Mouse (Mus musculus) kidney, adult 11 months (tissue): ENCODE data around the gene Shisal2b.
"Not testable (repeated sequence)": the region's sequence is repeated elsewhere in the genome, so short reads cannot be mapped to it uniquely, and the experiment has no call there.

ENCODE experiments used
- DNase-seq: peaks from one replicate; pipeline ENCODE4 v3.0.0; 2022

Shisal2b gene

DNA sequence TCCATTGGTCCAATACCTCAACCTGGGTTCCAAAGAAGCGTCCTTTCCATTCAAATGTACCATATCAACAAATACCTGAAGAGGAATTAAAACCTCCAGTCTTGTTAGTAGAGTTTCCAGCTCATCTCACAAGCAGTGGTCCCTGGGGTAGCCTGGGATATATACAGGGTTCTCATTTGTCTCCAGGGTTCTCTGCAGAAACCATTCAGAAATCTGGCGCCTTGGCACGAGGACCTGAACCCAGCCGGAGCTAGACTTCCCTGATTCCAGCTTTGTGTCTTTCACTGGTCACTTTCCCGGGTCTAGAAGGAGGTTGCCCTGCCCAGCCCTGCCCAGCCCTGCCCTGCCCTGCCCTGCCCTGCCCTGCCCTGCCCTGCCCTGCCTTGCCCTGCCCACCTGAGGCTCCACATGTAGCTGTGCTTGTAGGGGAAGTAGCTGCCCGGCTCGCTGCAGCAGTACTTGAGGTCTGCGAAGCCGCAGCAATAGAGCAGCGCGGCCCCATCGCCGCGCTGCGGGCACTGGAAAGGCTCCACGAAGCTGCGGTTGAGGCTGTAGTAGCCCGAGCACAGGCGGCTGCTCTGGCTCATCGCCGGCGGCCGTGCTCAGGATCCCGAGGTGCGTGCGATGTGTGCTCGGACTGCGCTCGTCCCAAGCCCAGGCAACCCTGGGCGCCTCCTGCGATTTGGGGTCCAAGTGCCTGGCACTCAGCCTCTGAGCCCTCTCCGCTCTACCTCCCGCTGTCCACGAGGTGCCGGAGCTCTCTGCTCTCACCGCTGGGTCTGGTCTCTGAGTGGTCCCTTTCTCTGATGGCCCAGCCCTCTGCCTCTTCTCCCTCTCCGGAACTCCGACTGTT, at the start of gene Shisal2b:
Gene Shisal2b (minus strand): TSS at position 767 of the 853 bp plus-strand sequence.
- no peak for DNase-seq

DNA sequence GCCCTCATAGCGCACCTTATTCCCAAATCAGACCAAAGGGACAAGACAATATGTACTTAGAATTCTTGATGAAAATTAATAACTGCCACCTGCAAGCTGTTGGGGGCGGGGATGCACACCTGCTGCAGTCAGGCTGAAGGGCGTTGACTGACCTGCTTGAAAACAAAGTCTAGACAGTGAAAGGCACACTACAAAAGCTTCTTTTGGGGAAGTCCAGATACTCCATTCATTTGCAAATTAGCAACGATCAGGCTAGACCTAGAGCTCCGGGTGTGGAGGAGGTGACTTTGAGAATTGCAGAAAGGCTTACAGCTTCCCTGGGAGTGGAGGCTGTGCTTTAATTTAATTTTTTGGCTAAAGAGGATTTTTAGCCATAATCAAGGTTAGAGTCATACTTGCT, 47.9 kb upstream of the Shisal2b start:
- not testable (repeated sequence) for DNase-seq

DNA sequence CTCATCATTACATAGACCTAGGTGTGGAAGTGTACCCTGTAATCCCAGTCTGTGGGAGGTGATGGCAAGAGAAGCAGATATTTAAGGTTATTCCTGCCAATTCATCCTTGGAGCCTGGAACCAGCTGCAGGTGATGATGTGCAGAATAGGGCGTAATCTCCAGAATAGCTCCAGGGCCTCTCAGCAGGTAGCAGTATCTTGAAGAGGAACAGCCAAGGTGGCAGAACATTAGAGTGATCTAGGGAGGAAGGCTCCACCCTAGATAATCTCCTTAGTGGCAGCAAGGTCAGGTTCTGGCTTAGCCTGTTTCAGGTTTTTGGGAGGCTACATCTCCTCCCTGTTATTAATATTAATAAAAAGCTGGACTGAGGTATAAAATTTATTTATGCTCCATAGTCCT, 47.3 kb upstream of the Shisal2b start:
- DNase-seq: not testable (repeated sequence)

DNA sequence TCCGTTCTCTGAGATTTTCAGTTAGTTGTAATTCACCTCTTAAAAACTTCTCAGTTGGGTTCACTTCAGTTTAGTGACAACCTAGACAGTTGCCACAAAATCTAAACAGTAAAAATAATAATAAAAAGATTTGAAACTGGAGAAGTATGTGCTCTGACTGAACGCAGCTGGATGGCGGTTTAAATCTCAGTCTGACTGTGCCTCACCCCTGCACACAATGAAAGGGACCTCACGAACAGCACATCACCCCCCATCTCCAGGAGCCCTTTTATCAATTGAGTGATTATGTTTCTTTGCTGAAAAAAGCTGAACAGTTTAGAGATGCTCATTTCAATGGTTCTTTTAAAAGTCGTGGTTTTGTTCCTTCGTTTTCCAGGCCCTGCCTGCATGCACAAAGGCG, 45.0 kb upstream of the Shisal2b start:
- no peak for DNase-seq

DNA sequence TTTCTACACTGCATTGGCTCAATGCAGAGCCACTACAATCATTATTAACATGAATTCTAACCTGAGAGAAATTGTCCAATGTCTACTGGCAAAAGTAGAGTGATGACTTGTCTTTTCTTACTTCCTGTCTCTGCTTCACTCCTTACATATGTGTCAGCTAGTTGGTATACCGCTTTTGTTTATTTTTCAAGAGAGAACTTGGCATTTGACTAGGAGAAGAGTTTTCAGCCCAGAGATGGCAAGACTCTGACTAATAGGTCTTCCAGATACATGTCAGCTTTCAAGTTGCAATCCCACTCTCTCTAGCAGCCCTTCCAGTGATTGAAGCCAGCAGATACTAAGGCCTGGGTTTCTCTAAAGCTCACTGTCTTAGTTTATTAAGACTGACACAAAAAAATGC, 31.1 kb upstream of the Shisal2b start:
- no peak for DNase-seq

DNA sequence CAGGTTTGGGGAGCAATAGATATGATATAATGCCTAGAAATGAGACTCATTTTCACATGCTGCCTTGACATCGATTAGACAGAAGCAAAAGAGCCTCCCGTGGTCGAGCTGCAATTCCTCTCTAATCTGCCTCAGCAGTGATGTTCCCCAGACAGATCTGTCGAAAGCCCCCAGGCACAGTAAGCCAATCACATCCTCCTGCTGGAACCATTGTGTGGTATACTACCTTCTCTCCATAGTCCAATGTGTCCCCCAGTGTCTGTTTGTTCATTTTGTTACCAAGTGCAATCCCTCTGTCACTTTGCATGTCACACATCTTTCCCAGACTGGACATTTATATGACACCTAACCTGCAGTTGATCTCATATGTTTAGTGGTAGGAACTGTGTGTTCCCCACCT, 28.6 kb upstream of the Shisal2b start:
- DNase-seq: no peak

DNA sequence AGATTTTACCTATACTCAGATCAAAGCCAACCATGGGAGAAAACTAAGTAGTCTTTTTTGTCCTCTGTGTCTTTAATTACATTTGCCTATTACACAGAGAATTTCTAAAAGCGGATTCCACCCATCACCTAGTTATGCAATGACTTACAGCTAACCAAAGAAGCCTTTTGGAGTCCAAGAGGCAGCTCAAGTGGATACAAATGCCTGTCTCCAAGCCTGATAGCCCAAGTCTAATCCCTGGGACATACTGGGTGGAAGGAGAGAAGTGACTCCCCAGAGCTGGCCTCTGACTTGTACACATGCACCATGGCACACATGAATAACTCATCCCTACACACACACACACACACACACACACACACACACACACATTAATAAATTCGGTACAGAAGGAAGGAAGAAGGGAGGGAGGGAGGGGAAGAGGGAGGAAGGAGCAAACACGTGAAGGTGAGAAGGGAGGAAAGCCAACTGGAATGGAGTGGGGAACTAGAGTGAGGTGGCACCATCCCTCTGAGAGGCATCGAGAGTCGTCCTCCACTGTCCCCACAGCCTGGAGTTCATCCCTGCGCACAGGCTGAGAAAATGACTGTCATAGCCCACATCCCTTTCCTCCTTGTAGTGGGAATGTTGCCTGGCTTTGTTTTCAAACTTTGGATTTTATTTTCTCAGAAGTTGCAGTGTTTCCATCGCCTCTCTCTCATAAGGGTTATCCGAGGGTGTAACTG, 22.8 kb upstream of the Shisal2b start:
- DNase-seq: no peak

DNA sequence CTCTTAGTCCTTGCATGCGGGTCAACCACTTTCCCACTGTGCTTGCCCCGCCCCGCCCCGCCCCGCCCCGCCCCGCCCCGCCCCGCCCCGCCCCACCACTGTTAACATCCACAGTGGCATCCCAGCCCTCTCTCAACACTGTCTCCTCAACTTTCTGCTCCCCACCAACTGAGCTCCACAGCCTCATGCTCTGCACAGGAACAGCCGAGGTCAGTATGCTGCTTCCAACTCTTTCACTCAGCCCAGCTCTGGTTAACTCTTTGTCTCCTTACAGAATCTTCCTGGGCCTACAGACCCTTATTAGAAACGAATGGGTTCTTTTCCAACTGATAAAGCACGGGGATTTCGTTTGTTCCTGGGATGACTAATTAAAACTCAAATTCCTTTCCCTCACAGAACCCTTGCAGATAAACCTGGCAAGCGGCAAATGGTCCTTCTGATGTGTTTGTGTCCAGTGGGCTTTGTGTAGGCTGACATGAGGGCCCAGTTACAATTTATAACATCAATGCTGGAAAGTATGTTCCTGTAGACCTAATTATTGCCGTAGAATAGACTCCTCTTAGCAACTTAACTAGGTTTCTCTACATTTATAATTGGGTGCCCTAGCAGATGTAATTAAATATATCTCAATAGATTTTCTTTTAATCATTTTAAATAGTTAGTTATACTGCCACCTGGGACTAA, 20.0 kb upstream of the Shisal2b start:
- no peak for DNase-seq

DNA sequence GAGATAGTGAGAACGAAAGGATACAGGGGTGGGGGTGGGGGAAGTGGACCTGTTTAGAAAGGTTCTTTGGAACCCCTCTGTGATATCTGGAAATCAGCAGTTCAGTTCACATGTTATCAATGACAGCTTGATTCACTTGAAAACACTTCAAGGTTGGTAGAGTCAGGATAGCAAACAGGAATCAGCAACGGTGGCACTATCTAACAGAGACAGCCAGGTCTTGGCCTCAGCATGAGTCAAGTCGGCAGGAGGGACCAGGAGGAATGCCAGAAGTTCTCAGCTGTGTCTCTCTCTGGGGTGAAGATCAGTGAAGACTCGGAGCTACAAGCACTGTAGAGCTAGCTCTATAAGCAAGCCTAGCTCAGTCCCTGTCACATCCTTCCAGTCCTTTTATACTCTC, 14.8 kb upstream of the Shisal2b start:
- DNase-seq: no peak

DNA sequence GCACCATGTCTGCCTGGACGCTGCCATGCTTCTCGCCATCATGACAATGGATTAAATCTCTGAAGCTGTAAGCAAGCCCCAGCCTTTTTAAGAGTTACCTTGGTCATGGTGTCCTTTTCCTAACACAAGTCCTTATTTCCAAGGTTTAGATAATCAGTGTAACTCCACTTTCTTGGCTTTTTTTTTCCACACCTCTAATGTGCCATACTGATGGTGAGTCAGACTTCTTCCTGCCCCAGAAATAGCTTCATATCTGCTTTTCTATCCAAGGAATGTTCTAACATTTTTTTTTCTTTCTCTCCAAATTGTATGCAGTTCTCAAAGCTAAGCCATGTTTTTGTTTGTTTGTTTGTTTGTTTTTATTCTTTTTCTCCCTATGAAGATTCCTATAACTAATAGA, 6.2 kb upstream of the Shisal2b start:
- no peak for DNase-seq

DNA sequence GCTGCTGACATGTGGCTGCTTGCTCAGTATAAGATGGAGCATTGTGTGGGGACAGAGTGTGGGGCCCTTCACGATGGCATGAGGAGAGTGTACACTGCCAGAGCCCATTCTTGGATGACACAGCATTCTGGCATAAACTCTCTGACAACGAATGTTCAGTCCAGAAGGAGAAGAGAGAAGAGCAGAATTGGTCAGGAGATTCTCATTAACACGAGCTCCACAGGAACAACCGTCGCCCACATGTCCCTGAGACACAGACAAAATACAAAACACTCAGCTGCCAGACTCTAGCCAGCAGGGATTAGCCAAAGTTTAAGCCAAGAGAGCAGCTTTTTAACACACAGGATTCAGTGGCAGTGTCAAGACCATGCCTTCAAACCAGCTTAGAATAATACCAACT, 3.0 kb upstream of the Shisal2b start:
- DNase-seq: no peak

DNA sequence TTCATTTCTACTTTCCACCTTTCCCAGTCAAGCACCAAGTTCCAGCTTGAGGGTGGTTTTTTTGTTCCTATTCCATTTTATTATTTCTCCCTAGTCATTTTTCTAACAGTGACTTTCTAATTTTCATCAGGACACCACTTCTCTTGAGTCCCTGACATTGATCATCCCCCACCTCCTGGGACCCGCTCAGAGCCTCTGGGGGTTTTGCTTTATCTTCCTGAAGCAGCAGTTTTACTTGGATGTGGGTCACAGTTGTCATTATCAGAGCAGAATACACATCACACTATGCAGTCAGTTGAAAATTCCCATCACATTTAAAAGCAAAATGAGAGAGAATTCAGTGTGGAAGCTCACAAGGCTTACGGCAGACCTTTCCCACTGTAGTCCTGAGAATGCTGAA, 10.0 kb downstream of the Shisal2b start:
- no peak for DNase-seq

DNA sequence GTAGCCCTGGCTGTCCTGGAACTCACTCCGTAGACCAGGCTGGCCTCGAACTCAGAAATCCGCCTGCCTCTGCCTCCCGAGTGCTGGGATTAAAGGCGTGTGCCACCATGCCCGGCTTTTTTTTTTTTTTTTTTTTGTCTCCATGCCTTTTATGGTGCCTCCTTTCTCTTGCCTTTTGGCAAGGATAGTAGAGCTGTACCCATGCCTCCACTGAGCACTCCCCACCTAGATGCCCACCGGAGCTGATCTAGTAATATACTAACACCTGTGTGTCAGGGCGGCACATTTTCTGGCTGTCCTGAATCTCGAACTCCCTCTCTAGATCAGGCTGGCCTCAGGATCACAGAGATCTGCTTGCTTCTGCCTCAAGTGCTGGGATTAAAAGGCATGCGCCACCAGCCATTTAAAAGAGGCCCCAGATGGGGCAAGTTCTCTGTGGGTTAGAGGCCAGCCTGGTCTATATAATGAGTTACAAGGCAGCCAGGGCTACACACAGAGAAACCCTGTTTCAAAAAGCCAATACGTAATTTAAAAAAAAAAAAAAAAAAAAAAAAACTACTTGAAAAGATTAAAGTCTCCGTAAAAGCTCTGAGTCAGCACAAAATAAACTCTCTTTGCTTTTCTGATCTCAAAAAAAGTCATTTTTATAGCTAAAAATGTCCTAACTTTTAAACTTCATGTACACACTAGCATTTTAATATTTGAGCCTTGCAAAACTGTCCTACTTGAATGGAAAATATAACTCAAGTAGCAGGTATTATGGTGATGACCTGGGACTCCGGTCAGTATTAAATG, 20.2 kb downstream of the Shisal2b start:
- DNase-seq: no peak

DNA sequence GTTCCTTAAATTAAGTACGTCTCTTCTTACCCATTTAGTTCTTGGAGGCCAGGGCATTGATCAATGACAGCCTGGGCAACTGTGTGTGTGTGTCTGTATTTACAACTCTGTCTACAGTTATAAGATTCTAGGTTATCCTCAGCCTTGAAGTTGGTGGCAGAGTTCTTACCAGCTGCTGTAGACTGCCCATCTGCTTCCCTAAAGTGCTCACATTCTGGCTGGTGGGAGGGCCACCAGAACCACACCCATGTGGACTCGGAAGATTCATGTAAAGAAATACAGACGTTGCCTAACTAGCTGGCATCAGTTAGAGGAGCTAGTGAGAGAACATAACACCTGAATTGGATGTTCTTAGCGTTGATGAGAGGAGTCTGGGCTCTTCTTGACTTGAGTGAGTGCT, 21.8 kb downstream of the Shisal2b start:
- no peak for DNase-seq

DNA sequence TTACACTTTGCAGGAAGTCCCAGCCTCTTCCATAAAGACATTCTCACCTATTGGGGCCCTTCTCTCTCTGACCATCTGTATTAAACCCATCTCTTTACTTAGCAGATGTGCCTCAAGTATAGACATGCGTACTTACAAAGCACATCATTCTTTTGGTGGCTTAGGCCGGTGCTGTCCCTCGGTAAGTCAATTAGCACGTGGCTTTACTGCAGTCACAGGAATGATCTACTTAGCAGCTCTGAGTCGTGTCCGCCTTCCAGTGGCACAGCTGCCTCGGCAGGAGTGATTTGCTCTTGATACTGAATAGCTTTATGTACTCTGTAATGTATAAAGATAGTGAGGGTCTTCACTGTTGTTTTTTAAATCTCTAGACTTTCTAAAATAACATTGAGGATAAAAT, 26.1 kb downstream of the Shisal2b start:
- no peak for DNase-seq

DNA sequence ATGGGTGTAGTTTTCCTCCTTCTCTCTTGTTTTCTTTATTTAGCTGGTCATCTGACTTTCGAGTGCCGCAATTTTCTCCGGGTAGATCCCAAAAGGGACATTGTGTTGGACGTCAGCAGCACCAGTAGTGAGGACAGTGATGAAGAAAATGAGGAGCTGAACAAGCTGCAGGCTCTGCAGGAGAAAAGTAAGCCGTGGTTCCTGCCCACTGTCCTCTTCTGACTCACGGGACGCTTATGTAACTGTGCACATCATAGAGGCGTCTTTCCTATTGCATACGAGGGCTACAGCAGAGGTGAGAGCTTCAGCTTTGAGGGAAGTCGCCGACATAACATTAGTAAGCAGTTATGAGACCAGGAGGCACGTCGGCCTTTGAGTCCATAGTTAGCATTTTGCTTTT, 30.9 kb downstream of the Shisal2b start:
- no peak for DNase-seq

DNA sequence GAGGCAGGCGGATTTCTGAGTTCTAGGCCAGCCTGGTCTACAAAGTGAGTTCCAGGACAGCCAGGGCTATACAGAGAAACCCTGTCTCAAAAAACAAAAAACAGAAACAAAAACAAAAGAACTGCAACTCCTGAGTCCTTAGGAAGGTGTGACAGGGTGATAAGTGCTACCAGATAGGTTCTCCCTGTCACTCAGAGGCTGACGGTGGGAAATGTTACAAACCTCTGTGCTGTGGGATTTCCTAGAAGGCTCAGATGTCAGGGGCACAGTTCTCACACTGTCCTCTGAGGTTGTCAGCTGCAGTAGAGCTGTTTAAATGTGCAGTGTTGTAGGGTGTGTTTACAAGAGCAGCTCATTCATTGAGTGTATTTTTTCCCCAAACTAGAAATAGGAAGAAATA, 38.2 kb downstream of the Shisal2b start:
- DNase-seq: no peak

DNA sequence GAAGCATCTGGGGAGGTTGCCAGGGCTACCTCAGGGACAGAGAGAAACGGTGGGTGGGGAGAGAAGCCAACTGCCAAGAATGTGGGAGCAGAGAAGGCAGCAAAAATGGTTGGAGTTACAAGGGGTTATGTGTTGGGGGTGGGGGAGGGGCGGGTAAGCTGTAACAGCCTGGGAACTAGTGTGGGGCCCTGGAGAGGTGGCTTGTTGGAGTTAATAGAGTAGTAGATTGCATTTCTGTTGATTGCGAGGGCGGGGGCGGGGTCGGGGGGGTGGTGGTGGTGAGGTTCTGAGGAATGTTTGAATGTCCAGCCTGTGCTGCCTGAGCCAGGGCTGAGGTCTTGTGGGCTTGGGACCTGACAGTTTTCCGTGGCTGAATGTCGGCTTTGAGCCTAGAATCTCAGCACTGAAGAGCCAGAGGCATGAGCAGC, 41.3 kb downstream of the Shisal2b start:
- no peak for DNase-seq

DNA sequence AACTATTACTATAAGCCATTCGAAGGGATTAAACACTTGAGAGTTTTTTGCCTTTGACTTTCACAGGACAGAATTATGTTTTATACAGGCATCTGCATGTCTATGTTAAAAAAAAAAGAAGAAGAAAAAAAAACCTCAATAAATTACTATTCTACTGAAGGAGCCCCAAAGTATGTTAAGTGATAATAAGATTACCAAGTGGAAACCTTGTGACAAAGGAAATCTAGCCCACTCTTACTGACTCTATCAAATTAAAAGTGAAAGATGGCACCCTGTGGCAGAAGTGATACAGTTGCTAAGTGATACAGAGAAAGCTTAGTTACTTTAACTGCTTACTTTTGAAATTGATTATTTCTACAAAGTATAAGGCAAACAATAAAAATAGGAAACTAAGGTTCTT, 41.8 kb downstream of the Shisal2b start:
- DNase-seq: no peak

DNA sequence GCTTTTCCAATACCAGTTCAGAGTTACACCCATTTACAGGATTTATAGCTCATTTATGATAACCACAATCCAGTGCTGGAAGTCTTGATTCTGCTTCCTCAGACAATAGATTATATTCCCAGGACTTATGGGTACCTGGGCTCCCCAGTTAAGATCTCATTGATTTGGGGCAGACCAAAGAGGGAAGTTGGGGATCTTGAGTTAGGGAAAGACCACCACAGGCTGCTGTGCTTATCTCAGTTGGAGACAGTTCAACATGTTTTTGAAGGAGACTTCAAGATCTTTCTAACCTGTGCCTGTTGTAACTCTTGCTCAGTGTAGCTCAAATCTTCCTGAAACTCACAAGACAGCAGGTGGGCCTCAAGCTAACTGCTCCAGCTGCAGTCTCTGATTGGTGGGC, 42.5 kb downstream of the Shisal2b start:
- DNase-seq: no peak

DNA sequence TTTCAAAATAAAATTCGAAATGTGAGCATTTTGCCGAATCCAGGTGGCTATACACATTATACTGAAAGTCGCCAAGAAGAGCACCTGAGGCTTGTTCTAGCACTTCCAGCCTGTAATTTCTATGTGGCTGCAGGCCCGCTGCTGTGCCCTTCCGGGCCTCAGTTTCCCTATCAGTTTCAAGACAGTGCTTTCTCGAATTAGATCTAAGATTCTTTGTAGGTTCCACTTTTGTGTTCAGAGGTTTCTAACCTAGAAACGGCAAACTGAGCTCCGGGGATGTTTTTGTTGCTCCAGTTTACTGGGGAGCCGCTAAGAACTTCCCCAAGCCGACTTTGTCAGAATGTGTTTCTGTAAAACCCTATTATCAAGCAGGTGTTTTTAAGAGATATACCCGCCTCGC, 46.0 kb downstream of the Shisal2b start:
- no peak for DNase-seq

DNA sequence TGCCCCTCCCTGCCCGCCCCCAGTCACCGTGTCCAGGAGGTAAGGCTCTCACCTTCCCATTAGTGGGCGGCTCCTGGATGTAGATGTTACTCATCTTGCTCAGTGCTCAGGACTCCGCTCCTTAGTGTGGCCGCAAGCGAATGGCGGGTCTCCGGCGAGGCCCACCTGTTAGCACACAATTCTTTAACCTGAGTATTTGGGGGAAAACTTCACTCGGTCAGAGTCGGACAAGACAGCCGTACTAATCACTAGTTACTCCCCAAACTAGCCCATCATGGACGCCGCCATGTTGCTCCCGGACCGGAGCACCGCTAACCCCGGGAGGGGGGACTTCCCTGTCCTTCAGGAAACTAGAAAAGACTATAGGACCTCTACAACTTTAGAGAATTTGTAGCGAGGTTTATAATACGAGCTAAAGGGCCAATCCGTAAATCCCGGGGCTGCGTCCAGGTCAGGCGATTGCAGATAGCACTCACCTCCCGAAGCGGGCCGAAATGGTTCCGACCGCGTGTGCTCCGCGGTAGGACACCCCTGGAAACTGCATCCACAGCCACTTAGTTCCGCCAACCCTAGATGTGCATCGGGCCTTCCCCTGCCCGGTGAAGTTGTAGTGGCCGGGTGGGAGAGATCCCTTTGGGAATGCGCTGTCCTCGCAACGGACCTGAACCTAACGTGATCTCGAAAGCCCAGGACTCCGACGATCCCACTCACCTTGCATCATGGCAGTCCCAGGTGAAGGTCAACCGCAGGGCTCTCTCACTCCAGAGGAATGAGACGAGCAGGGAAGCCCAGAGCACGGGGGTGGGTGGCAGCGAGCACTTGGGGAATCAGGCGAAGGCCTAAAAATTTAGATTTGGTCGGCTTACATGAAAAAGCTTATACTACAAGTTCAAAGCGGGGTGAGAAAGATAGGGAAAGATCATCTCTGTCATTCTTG, 46.8 kb downstream of the Shisal2b start, which contains the start of gene Cwc27:
Gene Cwc27 (minus strand): TSS at position 508 of the 937 bp plus-strand sequence.
- peak; percentile 74 for DNase-seq
